Mouse (Mus musculus) cortical plate, adult 2 months (tissue): ENCODE measurements around the gene Usp3.

Experiments used
- CTCF ChIP-seq: fragments of 200-500 bp; IDR thresholded peaks from 2 replicates; pipeline ENCODE4 v1.5.1; 2011; ENCODE audit warnings: mild to moderate bottlenecking, control low read depth, low read length; ENCODE audit not compliant: insufficient read depth; ENCODE audit errors: extremely low read depth
- POLR2A ChIP-seq: fragments of 200-500 bp; IDR thresholded peaks from 2 replicates; pipeline ENCODE4 v1.6.1; 2011; ENCODE audit warnings: mild to moderate bottlenecking, low read length, control low read depth; ENCODE audit not compliant: insufficient read depth; ENCODE audit errors: extremely low read depth

DNA sequence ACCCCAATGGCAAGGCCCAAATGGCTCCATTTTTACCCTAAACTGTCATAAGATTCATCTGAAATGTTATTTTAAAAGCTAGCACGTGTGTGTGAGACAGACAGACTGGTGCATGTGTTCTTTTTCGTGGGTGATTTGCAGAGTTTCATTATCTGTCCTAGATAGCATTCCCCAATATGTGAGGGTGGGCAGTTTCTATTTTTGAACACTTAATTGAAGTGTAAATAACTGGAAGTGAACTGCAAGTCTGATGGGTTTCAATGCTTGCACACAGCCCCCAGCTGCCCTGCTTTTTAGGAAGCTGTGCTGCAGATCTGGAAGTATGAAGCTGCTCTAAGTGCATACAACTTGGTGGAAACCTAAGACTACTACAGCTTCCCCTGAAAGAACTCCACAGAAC, 77.8 kb downstream of the Usp3 start:
- TF ChIP-seq CTCF, result no peak
- no peak for TF ChIP-seq POLR2A
